Mouse (Mus musculus) common myeloid progenitor, adult 5-6 weeks (primary cell): ENCODE results near the gene Prr15l. TPM values are rescaled to one million over a fixed set of nuclear protein-coding genes. Genes with fewer than 3 reads are reported as not detected.

ENCODE experiments used
- ATAC-seq: replicated peaks from 2 replicates; pipeline ENCODE4 v1.8.0; 2016; ENCODE audit warnings: low read depth, mild to moderate bottlenecking, moderate TSS enrichment, inconsistent platforms; ENCODE audit not compliant: poor library complexity, severe bottlenecking
- total RNA-seq: library from RNA; stranded (forward); fragments of 200-1000, 187-1606 nt; gene quantifications from 2 replicates; pipeline ENCODE4 v1.2.3, GENCODE M21; 2017

Prr15l gene
- total RNA-seq, 1 experiment from 2014 or later, result not detected

DNA sequence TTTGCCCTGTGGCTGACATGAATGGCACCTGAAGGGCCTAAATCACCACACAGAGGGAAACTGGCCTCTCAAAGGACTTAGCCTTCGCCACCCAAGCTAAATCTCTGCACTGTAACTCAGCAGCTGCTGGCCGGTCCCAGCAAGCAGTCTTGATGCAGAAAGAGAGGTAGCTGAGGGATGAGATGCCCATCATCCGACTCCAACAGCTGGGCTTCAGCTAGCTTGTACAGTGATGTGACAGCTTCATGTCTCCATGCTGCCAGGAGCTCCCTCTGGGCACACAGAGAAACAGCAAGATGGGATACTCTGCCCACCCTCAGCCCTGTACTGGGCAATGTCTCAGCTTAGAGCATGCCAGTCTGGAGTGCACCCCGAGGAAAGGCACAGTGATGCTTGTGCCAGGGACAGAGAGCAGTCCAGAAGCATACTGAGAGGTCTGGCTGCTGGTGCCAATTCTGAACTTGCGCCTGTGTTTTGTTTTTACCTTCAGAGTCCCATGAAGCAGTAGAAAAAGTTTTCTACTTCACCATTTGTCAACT is 45.6 kb downstream of the Prr15l start:
- no peak for ATAC-seq

DNA sequence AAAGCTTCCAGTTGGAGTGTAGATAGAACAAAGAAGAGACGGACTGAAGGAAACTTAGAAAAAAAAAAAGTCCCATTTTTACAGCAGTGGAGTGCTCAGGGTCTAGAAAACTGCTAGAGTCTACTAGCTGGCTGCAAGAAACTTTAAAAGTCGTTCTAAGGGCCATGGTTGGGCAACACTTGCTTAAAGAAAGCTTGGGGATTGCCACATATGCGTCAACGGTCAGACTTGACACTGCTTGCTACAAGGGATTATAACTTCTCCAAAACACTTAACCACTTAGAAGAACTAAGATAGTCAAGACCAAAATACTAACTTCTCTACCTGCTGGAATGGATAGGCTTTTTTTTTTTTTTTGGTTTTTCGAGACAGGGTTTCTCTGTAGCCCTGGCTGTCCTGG is 46.9 kb downstream of the Prr15l start:
- no peak for ATAC-seq

DNA sequence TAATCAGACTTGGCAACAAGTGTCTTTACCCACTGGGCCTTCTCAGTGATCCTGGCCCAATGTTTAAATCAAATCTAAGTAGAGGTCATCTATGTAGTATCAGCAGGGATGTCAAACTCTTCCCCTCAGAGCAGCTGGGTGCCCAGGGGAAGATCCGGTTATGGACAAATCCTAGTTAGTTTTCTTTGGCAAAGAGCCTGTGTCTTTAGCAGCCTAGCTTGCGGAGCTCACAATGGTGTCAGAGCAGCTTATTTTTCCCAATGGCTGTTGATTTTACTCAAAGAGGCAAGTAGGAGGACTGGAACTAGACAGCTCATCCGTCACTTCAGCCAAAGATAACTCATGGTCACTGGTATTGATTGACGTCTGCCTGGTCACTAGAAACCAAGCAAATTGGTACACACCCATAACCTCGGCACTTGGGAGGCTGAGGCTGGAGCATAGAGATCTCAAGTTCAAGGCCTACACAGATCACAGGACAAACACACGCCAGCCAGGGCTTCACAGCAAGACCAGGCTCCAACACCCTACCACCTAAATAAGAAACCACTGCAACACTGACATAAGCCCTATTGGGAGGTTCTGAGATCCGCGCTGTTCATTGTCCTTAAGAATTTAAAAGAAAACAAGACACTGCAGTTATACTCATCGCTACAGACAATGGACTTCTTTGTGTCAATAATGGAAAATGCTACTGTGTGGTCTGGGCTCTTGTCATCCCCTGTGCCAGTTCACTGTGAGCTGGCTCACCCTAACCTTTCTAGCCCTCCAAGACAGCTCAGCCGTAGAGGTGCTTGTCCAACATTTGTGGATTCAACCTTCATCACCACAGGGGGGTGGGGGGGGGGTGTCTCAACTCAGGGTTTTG is 47.8 kb downstream of the Prr15l start:
- no peak for ATAC-seq

DNA sequence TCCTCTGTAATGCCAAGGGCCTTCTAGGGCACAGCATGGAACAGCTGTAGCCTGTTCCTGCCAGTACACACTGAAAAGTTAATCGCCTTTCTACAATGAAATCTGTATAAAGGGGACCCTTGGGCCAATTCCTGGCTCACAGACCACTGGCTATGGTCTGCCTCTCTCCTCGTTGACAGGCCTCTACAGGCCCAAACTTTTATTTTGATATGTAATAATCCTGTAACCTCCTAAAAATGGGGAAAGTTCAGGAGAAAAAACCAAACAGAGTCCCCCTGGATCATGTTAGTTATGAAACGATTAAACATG is 48.4 kb downstream of the Prr15l start:
- no peak for ATAC-seq

DNA sequence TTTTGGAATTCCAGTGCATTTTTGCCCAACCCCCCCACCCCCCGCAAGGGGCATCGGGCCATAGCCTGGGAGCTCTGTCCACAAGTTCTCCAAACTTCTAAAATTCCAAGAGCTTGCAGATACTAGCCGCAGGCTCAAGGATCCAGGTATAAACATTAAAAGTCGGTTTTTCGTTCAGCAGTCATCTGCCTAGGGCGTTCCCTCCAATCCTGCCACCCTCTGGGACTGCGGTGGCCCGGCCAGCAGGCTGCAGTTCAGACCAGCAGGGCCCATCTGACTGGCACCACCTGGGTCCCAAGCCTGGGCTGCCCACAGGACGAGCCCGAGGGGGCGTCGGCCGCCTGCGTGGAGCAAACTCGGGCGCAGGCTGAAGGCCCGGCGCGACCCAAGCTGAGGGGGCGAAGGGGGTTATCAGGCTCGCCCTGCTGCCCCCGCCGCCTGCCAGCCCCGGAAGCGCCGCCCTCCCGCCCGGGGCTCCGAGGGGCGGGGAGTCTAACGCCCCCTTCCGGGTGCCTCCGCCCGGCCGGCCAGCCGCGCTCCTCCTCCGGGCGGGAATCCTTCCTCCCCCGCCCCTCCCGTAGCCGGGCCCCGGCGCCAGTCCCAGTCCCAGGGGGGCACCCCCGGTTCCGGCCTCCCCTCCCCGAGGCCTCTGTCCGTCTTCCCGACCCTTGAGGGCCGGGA is 49.1 kb downstream of the Prr15l start:
- ATAC-seq, result peak; percentile 5; the same call in 1 of the 2 replicates

DNA sequence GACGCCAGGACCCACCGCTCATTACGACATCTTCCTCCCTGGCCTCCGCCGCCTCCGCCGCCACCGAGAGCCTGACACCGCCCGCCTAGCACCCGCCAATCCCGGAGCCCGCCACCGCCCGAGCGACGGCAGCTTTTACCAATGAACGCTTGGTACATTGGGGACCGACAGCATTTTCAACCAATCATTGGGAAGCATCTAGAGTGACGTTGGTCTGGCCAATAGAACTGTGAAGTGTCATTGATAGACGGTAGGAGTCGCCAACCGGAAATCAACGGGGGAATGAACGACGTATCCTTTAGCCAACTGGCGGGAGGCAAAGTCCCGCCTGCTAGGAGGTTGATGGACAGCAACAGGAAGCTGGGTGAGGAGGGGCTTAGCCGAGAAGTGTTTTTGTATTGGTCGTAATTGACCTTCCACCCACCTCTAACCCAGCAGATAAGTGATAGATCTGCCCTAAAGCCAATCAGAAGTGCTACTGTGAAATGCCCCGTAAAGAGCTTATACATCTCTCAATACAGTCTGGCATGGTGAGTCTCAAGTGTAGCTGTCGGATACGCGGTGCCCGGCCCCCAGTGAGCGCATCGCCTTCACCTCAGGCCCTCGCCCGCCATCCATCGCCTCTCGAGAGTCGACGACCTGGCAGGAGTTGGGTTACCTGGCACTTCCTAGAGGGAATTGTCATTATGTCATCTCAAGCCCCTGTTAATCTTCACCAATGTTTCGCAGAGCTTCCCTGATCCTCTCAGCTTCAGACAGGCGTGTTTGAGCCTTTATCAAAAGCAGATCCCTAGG is 49.9 kb downstream of the Prr15l start:
- ATAC-seq, result peak; percentile 88

DNA sequence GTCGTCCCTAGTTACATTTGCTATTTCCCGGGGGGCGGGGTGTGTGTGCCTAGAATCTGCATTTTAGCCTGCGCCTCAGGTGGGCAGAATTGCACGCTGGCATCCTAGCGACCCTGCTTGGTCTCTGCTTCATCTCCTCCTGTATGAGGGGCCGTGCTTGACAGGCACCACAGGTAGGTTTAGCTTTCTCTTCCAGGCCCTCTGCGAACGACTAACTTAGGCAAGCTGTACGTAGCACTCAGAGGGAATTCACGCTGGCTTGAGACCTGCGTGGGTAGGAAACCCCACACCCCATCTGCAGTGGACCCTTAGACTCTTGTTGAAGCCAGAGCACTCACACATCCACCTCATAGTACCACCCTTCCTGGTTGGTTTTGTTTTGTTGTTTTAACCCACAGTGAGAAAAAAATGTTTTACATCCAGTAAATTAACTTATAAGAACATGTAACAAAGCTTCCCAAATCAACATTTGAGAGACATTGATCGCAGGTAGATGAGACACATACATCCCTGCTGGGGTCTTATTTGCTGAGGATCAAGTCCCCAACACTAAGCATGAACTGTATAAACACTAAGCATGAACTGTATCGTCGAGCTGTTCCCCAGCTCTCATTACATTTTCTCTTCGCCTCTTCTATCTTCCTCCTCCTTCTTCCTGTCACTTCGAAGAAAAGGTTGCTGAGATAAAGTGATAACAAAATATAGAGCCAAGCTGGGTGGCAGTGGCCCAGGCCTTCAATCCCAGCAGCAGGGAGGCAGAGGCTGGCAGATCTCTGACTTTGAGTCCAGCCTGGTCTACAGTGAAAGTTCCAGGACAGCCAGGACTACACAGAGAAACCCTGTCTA is 50.7 kb downstream of the Prr15l start:
- no peak for ATAC-seq

DNA sequence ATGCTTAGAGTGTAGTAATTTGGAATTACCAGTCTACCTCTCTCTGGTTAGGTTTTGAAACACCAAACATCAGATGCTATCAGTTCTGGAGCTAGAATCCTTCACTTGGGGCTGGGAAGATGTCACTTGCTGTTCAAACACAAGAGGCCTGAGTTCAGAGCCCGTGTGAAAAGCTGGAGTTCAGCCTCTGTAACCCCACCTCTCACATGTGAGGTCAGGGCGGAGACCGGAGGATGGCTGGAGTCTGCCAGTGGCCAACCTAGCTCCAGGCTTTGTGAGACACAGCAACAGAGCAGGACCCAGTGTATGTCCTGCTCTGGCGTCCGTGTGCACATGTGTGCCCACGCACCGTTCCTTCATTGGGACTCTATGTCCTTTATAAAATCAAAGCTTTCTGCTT is 51.4 kb downstream of the Prr15l start:
- ATAC-seq, result no peak

DNA sequence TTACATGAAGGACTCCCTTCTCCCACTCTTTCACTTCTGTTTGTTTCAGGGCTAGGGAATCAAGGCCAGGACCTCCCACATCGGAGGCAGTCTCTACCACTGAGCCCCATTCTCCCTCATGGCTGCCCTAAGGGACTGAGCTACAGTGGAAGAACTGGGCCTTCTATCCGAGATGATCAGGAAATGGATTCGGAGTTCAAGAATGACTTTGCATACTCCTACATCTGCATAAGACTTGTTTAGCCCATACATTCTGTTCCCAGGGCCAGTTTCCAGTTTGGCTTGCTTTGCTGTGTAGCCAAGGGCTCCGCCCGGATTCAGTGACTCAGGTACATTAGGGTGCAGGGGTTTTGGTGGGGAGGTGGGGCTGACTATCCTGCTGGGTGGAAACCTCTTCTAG is 52.1 kb downstream of the Prr15l start:
- no peak for ATAC-seq

DNA sequence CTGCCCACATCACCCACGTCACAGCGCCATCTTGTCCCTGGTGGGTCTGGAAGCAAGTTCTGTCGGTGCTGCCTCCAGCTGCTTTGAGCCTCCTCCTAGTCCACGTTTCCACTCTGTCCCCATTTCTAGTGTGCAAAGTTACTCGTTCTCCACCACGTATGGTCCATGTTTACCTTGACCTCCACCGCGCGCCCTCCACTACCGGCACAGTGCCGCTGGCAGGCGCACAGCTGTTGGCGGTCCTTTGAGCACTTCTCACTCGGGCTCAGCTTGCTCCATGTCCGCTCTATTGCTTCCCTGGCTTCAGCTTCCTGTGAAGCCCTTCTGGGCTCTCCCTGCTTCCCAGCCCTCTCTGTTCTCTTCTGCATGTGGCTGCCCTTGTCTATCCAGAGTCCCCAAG is 53.6 kb downstream of the Prr15l start:
- no peak for ATAC-seq

DNA sequence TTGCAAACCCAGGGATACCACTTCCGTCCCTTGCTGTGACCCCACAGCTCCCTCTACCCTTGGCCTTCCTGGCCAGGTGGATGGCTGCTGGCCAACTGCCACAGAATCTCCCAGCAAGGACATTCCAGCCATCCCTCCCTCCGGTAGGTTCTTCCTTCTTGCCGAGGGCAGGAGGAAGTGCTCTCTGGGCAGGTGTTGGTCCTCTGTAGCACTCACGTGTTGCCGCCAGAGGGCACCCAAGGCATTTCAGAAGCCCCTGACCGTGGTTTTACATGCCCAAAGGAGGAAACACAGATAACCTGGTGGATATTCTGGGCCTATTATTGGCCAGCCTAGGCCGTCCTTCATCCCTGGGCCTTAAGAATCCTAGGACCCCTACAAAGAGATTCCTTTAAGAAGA is 54.5 kb downstream of the Prr15l start:
- ATAC-seq, result peak; percentile 33

DNA sequence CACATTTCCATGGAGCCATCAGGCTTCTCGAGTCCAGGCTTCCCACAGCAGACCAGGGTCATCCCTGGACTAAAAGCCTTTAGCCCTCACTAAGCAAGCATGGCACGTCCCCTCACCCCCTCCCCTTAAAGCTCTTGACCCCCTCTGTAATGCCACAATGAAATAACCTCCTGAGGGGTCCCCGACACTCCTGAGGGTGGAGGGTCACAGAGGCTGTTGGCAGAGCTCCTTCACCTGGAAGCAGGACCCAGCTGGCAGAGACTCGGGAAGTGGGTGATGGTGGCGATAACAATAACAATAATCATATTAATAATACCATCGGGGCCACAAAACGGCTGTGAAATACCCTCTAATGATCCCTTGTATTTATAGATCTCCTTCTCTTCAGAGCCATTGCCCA is 55.0 kb downstream of the Prr15l start, which contains the start of gene Sp2:
Sp2 (minus strand) TSS at position 101 of the 400 bp plus-strand sequence.
- no peak for ATAC-seq

DNA sequence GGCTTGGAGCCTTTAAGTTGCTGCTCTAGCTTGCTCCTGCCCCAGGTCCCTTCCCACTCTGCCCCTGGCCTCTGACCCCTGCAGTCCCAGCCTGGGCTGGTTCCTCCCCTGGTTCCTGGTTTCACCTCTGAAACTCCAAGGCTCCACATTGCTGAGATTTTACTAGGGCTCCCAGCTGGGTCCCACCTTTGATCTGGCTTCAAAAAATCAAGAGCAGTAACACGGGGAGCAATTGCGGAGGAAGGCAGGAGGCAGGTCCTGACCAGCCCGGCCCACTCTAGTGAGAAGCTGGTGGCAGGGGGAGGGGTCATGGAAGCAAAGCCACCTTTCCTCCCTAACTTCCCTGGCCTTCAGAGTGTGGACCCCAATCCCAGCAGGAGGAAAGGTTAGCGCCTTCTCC is 57.0 kb downstream of the Prr15l start:
- ATAC-seq, result no peak

DNA sequence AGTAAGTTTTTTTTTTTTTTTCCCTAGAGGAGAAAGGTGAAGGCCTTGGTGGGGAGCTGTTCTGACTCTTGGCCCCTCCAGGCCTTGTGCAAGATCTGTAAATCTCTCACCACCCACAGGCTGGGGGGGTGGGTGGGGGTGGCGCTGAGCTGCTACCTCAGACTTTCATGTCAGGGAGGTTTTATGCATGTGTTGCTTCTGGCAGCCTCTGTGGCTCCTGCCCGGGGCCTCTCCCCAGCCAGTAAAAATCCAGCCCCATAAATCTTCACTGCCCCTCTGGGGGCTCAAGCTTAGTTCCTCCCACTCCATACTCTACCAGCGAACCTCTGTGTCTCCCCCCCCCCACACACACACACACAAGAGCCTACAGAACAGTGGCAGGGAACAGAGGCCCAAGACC is 58.6 kb downstream of the Prr15l start:
- no peak for ATAC-seq

Other genes starting within 250 kb of the Prr15l start
- gene Snx11, start 150.5 kb upstream of the Prr15l start, total RNA-seq, result 9.5 and 14.8 TPM in 2 replicates
- 94.1 and 108 TPM in 2 replicates for gene Cbx1, start 139.0 kb upstream of the Prr15l start, total RNA-seq
- 43.3 and 48.5 TPM in 2 replicates for gene Nfe2l1, start 98.1 kb upstream of the Prr15l start, total RNA-seq
- gene Copz2, start 78.2 kb upstream of the Prr15l start, total RNA-seq, result 1.6 and 8.9 TPM in 2 replicates
- 38.2 and 47.8 TPM in 2 replicates for gene Cdk5rap3, start 11.6 kb upstream of the Prr15l start, total RNA-seq
- 24.8 and 31.9 TPM in 2 replicates for gene Pnpo, start 15.9 kb downstream of the Prr15l start, total RNA-seq
- gene Sp2, start 54.9 kb downstream of the Prr15l start, total RNA-seq, result 3.2 and 3.6 TPM in 2 replicates
- 0.59 TPM in 1 of 2 replicates, not detected in the other for gene Sp6, start 85.3 kb downstream of the Prr15l start, total RNA-seq
- gene Scrn2, start 101.8 kb downstream of the Prr15l start, total RNA-seq, result 18.4 and 21.5 TPM in 2 replicates
- 0.64 and 2.0 TPM in 2 replicates for gene Lrrc46, start 113.3 kb downstream of the Prr15l start, total RNA-seq
- 15.2 and 17.0 TPM in 2 replicates for gene Mrpl10, start 113.5 kb downstream of the Prr15l start, total RNA-seq
- gene Osbpl7, start 122.5 kb downstream of the Prr15l start, total RNA-seq, result 8.2 and 11.1 TPM in 2 replicates
- 0.59 TPM in 1 of 2 replicates, not detected in the other for gene Tbx21, start 187.2 kb downstream of the Prr15l start, total RNA-seq
- gene Tbkbp1, start 223.4 kb downstream of the Prr15l start, total RNA-seq, result 0.78 and 2.5 TPM in 2 replicates